Comparison of ENCODE assay signal across 13 mouse cellular contexts in the genomic region with DNA sequence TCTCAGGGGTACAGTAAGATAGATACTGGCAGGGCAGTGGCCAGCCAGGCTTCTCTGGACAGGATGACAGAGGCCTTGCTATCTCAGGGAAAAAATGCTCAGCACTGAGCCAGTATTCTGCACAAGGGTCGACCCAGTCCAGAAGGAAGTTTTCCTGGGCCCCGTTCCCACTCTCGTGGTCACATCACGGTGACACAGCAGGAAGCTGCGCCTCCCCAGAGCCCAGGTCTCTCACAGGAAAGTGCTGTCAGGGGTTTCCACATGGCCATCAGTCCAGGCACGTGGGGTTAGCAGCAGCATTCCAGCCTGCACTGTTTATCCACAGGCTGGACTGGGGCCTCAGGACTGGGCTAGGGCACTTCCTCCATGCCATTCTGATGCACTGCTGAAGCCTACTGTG.
DNase-seq lines count a peak whose midpoint lies in the region; ATAC-seq and TF ChIP-seq lines count a peak whose summit lies in the region.
"Had no signal": no experiment of that assay in that cellular context is flagged by ENCODE, and none has a peak within 500 bp of the region (broad histone marks: within the 10 kb centered on the region; RNA-seq: fewer than 3 reads in every experiment).

No protein-coding gene starts in this region.

- H3K36me3 ChIP-seq in midbrain, postnatal 0 days (ENCODE audit: insufficient read depth, low read length): no peaks in the 10 kb centered on the region
- H3K36me3 ChIP-seq: hindbrain, embryonic 12.5 days; neural tube, embryonic 12.5 days had no signal

- no peak for TF ChIP-seq CTCF in gastrocnemius, adult 2 months (IDR thresholded peaks at IDR 0.05)
- no peak for TF ChIP-seq CTCF in midbrain, postnatal 0 days (IDR thresholded peaks at IDR 0.05)
- no peak for TF ChIP-seq CTCF in layer of hippocampus, adult 2 months (conservative IDR thresholded peaks at IDR 0.05)

- H3K27ac ChIP-seq in gastrocnemius, adult 2 months: no peak overlapping the region
- peak overlapping the region; percentile 46 for H3K27ac ChIP-seq in brown adipose tissue, adult 24 weeks (replicated peaks; ENCODE audit: low read depth, low read length)
- no peak overlapping the region for H3K27ac ChIP-seq in midbrain, postnatal 0 days (ENCODE audit: low read depth, low read length)
- H3K27ac ChIP-seq in layer of hippocampus, adult 2 months: no peak overlapping the region
- H3K27ac ChIP-seq: hindbrain, embryonic 12.5 days; neural tube, embryonic 12.5 days had no signal

- no peaks in the 10 kb centered on the region for H3K9me3 ChIP-seq in midbrain, postnatal 0 days (ENCODE audit: low read length)
- H3K9me3 ChIP-seq: hindbrain, embryonic 12.5 days; neural tube, embryonic 12.5 days had no signal

- no peak overlapping the region for H3K4me2 ChIP-seq in midbrain, postnatal 0 days (ENCODE audit: low read depth, low read length, poor library complexity, severe bottlenecking)
- H3K4me2 ChIP-seq: hindbrain, embryonic 12.5 days; neural tube, embryonic 12.5 days had no signal

- peak; percentile 26 for DNase-seq in gastrocnemius, adult 2 months
- DNase-seq in gastrocnemius, postnatal 25 days: no peak
- DNase-seq in heart, postnatal 14 days: peak; percentile 58 to 75
- DNase-seq in kidney, postnatal 36 days: peak; percentile 84 to 87
- DNase-seq in midbrain, postnatal 0 days (ENCODE audit: low spot score): no peak
- DNase-seq in layer of hippocampus, adult 2 months (ENCODE audit: low spot score in 2 of 2): no peak
- DNase-seq in layer of hippocampus, adult 9-10 months (ENCODE audit: low spot score): no peak
- DNase-seq: cerebellum, adult 9-10 months had no signal

- H3K4me1 ChIP-seq in brown adipose tissue, adult 24 weeks (ENCODE audit: control insufficient read depth, insufficient read depth, insufficient read length, low read length): no peaks in the 10 kb centered on the region
- no peaks in the 10 kb centered on the region for H3K4me1 ChIP-seq in midbrain, postnatal 0 days (ENCODE audit: insufficient read depth, low read length)
- H3K4me1 ChIP-seq: hindbrain, embryonic 12.5 days; neural tube, embryonic 12.5 days had no signal

- H3K4me3 ChIP-seq in gastrocnemius, adult 2 months: no peak overlapping the region
- no peak overlapping the region for H3K4me3 ChIP-seq in brown adipose tissue, adult 24 weeks (ENCODE audit: insufficient read depth, low read depth, low read length)
- H3K4me3 ChIP-seq in midbrain, postnatal 0 days (ENCODE audit: low read depth, low read length): no peak overlapping the region
- no peak overlapping the region for H3K4me3 ChIP-seq in layer of hippocampus, adult 2 months
- H3K4me3 ChIP-seq: erythroblast, embryonic 14.5 days; hindbrain, embryonic 12.5 days; megakaryocyte, embryonic 14.5 days; neural tube, embryonic 12.5 days had no signal

- no peak for ATAC-seq in midbrain, postnatal 0 days (ENCODE audit: low FRiP score)

- no peak overlapping the region for H3K9ac ChIP-seq in midbrain, postnatal 0 days (replicated peaks; ENCODE audit: low read length, poor library complexity, severe bottlenecking)
- H3K9ac ChIP-seq: hindbrain, embryonic 12.5 days; neural tube, embryonic 12.5 days had no signal

- peaks cover 38% of the 10 kb centered on the region for H3K27me3 ChIP-seq in midbrain, postnatal 0 days (ENCODE audit: insufficient read depth, low read length)
- H3K27me3 ChIP-seq: megakaryocyte, embryonic 14.5 days had no signal

- intact Hi-C loops in gastrocnemius, adult 2 months (cut with DNase I): no loop called here
- intact Hi-C loops in heart, postnatal 14 days (cut with DNase I): no loop called here

- WGBS in midbrain, postnatal 0 days: 72% methylated on average over 6 of the region's 6 CpGs

Comparison
In these comparisons a context has a peak if more than half of its experiments do, and no peak if none do; other contexts are left out.
1. DNase-seq: peak in gastrocnemius, adult 2 months (single experiment), heart, postnatal 14 days (2 of 2) and kidney, postnatal 36 days (2 of 2); none in gastrocnemius, postnatal 25 days (single experiment), midbrain, postnatal 0 days (single experiment), layer of hippocampus, adult 2 months (0 of 2) and layer of hippocampus, adult 9-10 months (single experiment).